Mouse (Mus musculus): ENCODE measurements around the gene Ube2g2.

Gene Ube2g2

DNA sequence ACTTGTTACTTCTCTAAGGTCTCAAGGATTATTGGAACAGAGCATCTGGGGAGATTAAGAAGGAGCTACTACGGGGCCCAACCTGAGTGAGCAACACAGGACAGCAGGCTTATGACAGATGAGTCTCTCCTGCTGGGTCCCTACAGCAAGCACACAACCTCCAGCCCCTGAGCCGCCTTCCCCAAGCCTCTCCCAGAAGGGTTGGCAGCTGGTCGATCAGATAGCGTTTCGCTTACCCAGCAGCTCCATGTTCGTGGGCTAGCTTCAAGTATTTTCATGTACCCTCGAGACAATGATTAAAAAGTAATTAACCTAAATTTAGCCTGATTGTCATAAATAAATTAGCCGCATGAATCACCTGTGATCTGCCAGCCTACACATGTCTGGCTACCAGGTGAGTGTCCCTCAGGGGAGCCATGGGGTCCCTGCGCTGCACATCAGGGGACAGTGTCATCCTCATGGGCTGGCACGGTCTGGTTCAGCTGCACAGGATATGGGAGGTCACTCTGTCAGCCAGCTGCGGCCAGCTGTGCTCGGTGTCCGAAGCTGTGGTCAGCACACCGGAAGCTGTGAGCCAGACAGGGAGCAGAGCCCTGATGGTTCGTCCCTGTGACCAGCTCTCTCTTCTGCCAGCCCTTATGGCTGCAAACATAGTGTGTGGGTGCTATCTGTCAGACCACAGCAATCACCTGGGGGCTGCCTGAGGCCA lies 36.4 kb downstream of the Ube2g2 start:
- ChIA-PET POLR2A (interaction anchor here in 1 of 4 experiments (1.4 kb wide), 1 partner anchor 9 kb away, joined by 3 read pairs; no protein-coding TSS in a partner anchor), CTCF (interaction anchor here in 1 of 4 experiments (1.3 kb wide), 1 partner anchor 115 kb away, joined by 3 read pairs; no protein-coding TSS in a partner anchor)

GRCm38 (mm10) chr10:77663949-77664665 lies 42.0 kb downstream of the Ube2g2 start:
- CTCF ChIA-PET: interaction anchor here in 1 of 4 experiments (0.6 kb wide), 2 partner anchors 61 to 327 kb away, joined by 3 read pairs; no protein-coding TSS in a partner anchor
- POLR2A ChIA-PET: interaction anchor here in 2 of 4 experiments (0.5 to 1.2 kb wide), 2 partner anchors 15 to 20 kb away, joined by 3 to 4 read pairs; no protein-coding TSS in a partner anchor

- ChIA-PET POLR2A (interaction anchor here in 2 of 4 experiments (0.6 to 0.9 kb wide), 2 partner anchors 18 to 269 kb away, joined by 3 to 6 read pairs; no protein-coding TSS in a partner anchor), CTCF (interaction anchor here in 2 of 4 experiments (0.6 to 1.2 kb wide), 2 partner anchors 115 to 212 kb away, joined by 3 read pairs; no protein-coding TSS in a partner anchor)
Observed at GRCm38 (mm10) chr10:77666342-77666741, 44.3 kb downstream of the Ube2g2 start.

- CTCF ChIA-PET: interaction anchor here in 1 of 4 experiments (1.2 kb wide), 1 partner anchor 211 kb away, joined by 3 read pairs; no protein-coding TSS in a partner anchor
- POLR2A ChIA-PET: interaction anchor here in 1 of 4 experiments (0.7 kb wide), 1 partner anchor 19 kb away, joined by 4 read pairs; the partner anchor contains the start of gene Tspear
Observed at GRCm38 (mm10) chr10:77667402-77667801, 45.3 kb downstream of the Ube2g2 start.

DNA sequence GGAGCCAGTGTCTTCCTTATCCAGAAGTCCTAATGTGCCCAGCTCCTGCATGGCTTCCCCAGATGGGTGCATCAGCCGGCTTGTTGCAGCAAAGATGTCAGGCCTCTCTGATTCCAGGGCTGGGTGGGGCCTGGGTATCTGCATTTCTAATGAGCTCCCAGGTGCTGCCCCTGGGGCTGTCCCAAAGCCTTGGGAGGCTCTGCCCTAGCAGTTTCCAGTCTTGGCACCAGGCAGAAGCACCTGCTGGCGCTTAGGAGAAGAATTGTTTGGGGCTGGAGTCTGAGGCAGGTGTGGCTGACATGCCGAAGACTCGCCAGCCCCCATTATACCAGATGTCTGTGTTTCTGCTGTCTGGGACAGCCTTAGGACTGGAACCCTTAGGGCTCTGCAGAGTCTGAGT lies 48.6 kb downstream of the Ube2g2 start:
- POLR2A ChIA-PET: no interaction called here

DNA sequence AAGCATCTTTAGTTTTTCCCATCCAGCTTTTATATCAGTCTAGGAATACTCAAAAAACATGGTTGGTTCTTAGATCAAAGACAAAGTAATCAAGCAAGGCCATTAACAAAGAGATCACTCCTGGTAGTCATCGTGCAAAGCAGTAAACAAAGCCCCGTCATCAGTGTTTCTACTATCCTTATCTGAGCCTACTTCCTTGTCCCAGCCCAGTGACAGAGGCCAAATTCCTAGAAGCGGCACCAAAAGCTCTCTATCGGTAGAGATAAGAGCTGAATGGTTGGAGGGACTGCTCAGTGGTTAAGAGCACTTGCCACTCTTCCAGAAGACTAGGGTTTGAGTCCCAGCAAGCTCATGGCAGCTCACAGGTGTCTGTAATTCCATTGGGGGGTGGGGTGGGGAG lies 49.4 kb downstream of the Ube2g2 start:
- CTCF ChIA-PET: no interaction called here
- POLR2A ChIA-PET: interaction anchor here in 1 of 4 experiments (0.6 kb wide), 1 partner anchor 640 kb away, joined by 3 read pairs; no protein-coding TSS in a partner anchor

More for the DNA sequence above, 48.6 kb downstream of the Ube2g2 start:
- CTCF ChIA-PET: interaction anchor here in 1 of 4 experiments (0.6 kb wide), 1 partner anchor 339 kb away, joined by 4 read pairs; the partner anchor contains the start of gene Pfkl

GRCm38 (mm10) chr10:77673765-77674164 lies 51.7 kb downstream of the Ube2g2 start:
- ChIA-PET POLR2A (interaction anchor here in 1 of 4 experiments (1.3 kb wide), 1 partner anchor 101 kb away, joined by 3 read pairs; no protein-coding TSS in a partner anchor), CTCF (no interaction called here)

DNA sequence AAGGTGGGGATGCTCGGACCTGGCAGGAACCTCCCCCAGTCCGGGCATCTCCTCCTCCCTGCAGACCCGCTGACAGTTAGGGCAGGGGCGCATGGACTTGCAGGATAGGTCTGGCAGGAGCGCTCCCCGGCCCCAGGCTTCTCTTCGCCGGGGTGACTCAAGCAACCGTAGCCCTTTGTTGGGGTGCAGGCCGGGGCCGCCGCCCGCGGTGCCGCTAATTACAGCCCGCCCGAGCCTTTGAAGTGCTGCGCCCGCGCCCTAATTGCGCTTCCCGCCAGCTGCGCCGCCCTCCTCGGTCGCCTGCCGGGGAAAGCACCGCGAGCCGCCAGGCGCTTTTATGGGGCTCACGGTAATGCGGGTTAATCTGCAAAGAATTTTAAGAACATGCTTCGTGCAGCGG lies 55.5 kb downstream of the Ube2g2 start:
- ChIA-PET POLR2A (no interaction called here), CTCF (no interaction called here)

DNA sequence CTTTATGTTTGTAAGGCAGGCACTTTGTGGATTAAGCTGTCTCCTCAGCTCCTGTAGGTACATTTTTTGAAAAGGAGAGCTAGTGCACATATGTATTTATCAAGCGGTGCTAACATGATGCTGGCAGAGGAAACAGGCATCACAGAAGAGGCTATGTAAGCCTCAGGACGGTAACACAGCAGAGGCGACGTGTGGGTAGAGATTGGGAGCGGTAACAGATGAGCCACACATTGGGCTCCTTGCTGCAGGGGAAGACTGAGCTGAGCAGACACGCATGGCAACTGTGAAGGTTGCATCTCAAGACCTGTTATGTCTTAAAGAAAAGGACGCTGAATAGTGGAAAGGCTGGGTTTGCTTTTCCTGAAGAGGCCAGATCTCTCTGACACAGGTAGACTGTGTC lies 60.9 kb downstream of the Ube2g2 start:
- ChIA-PET CTCF (no interaction called here), POLR2A (interaction anchor here in 2 of 4 experiments (0.7 to 1.1 kb wide), 2 partner anchors 50 to 57 kb away, joined by 3 to 7 read pairs; no protein-coding TSS in a partner anchor)

GRCm38 (mm10) chr10:77684181-77684580 lies 62.1 kb downstream of the Ube2g2 start:
- ChIA-PET POLR2A (interaction anchor here in 3 of 4 experiments (0.6 to 1.3 kb wide), 9 partner anchors 17 to 722 kb away, joined by 3 to 6 read pairs (median 3); partner anchors contain the start of genes Krtap10-10 (in 1 of the 3), Pcbp3 (in 1 of the 3) and Pttg1ip (in 1 of the 3)), CTCF (interaction anchor here in 3 of 4 experiments (0.6 to 0.7 kb wide), 4 partner anchors 132 to 533 kb away, joined by 3 to 7 read pairs (median 3); no protein-coding TSS in a partner anchor)

GRCm38 (mm10) chr10:77685895-77686664 lies 64.0 kb downstream of the Ube2g2 start, which contains the start of gene Tspear:
Gene Tspear, plus strand, starts transcription at chr10:77686569.
- POLR2A ChIA-PET: interaction anchor here in 3 of 4 experiments (0.5 to 0.7 kb wide), 4 partner anchors 19 to 1075 kb away, joined by 3 to 4 read pairs (median 3); no protein-coding TSS in a partner anchor
- CTCF ChIA-PET: interaction anchor here in 2 of 4 experiments (0.6 to 0.8 kb wide), 2 partner anchors 39 to 143 kb away, joined by 3 read pairs; no protein-coding TSS in a partner anchor

DNA sequence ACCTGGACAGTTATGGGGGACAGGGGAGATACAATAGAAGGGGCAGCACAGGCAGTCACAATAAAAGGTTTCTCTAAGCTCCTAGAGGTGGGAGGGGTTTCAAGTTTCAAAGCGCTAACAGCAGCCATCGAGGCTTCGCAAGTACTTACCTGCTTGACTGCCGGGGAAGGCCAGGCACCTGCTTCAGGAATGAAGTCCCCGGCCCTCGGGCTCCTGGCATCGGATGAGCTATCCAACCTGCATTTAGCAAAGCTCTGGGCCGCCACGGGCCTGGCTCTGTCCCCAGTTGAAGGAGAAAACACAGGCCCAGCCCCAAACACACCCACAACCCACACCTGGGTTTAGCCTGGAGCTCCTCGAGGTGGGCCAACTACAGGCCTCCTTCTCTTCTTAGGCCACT lies 64.9 kb downstream of the Ube2g2 start:
- ChIA-PET CTCF (no interaction called here), POLR2A (interaction anchor here in 1 of 4 experiments (0.5 kb wide), 1 partner anchor 211 kb away, joined by 3 read pairs; no protein-coding TSS in a partner anchor)

DNA sequence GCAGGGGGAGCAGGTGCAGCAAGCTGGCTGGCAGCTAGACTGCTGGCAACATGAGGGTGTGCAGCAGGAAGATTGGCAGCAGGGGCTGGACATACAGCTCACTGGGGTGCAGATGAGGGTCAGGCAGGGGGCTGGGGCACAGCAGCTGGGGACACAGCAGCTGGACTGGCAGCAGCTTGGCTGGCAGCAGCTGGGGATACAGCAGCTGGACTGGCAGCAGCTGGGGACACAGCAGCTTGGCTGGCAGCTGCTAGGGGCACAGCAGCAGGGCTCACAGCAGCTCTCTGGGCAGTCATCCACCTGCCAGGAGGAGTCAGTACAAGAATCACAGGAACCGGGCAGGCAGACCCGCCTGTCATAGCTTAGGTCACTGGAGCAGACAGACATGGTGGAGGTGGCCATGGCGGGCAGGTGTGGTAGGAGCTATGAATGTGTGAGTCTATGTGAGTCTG lies 68.3 kb downstream of the Ube2g2 start, which contains the start of gene Gm19402:
Gene Gm19402 (minus strand): TSS at position 402 of the 452 bp plus-strand sequence.
- ChIA-PET CTCF (interaction anchor here in 1 of 4 experiments (0.6 to 1.0 kb wide), 2 partner anchors 52 to 147 kb away, joined by 3 to 4 read pairs; partner anchors contain the start of gene Gm18596), POLR2A (interaction anchor here in 1 of 4 experiments (0.6 to 1.2 kb wide), 2 partner anchors 18 to 19 kb away, joined by 3 to 6 read pairs; no protein-coding TSS in a partner anchor)

Data from embryonic stem cell, embryonic (primary cell).